Mouse (Mus musculus) heart, adult 2 months (tissue): ENCODE data around the gene Vstm5.

ENCODE experiments used
- CTCF ChIP-seq: fragments of 200-600 bp; IDR thresholded peaks from 2 replicates; pipeline ENCODE4 v1.8.1; 2022; ENCODE audit warnings: antibody characterized with exemption, mild to moderate bottlenecking, moderate library complexity
- EP300 ChIP-seq: fragments of 200-500 bp; IDR thresholded peaks from 2 replicates; pipeline ENCODE4 v1.6.1; 2011; ENCODE audit warnings: low read depth, low read length, control low read depth; ENCODE audit not compliant: insufficient read depth

GRCm38 (mm10) chr9:15252196-15252595, 13.4 kb downstream of the Vstm5 start:
- TF ChIP-seq CTCF (no peak), EP300 (no peak)
